8 mouse cellular contexts compared by ENCODE assay signal in genomic region chr1:152766032-152766772, GRCm38 (mm10). TPM values are rescaled to one million over a fixed set of nuclear protein-coding genes. Genes with fewer than 3 reads are reported as not detected.
DNase-seq lines count a peak whose midpoint lies in the region; ATAC-seq and TF ChIP-seq lines count a peak whose summit lies in the region.

TSS of gene Rgl1 (minus strand) at chr1:152766351.
TSS of gene Arpc5 (plus strand) at chr1:152766542.

- TF ChIP-seq CTCF in Patski (IDR thresholded peaks at IDR 0.05) = no peak

- POLR2A ChIA-PET in Patski (lab: Charles Lee) = interaction anchor here (0.5 to 0.6 kb wide), 2 partner anchors 333 to 568 kb away, joined by 3 to 8 read pairs; no protein-coding TSS in a partner anchor

- in situ Hi-C loops in Patski (cut with MboI; ENCODE audit: low pct_unique_long_range_greater_than_20kb) = no loop called here

- H3K27ac ChIP-seq in hindbrain, embryonic 13.5 days = peak within 1 kb of the TSS; percentile 94

- peak; percentile 97 for ATAC-seq in Patski
- peak; percentile 97 for ATAC-seq in hindbrain, embryonic 13.5 days (ENCODE audit: low FRiP score)

- no peaks in the 10 kb centered on the region for H3K9me3 ChIP-seq in hindbrain, embryonic 13.5 days

- peaks cover 15% of the 10 kb centered on the region for H3K36me3 ChIP-seq in hindbrain, embryonic 13.5 days

- under 1% methylated on average over 85 of the region's 86 CpGs for WGBS in hindbrain, embryonic 13.5 days

- H3K4me3 ChIP-seq in hindbrain, embryonic 13.5 days = peak within 1 kb of the TSS; percentile 99

- CTCF ChIA-PET in Patski (lab: Charles Lee) = interaction anchor here (3.7 kb wide), 1 partner anchor 245 kb away, joined by 14 read pairs; no protein-coding TSS in a partner anchor

- peaks cover 19% of the 10 kb centered on the region for H3K4me1 ChIP-seq in hindbrain, embryonic 13.5 days (replicated peaks)

- H3K9ac ChIP-seq in hindbrain, embryonic 13.5 days = peak within 1 kb of the TSS; percentile 98

- H3K27me3 ChIP-seq in Patski = no peaks in the 10 kb centered on the region
- peaks cover 8% of the 10 kb centered on the region; the same call in 1 of the 2 replicates for H3K27me3 ChIP-seq in hindbrain, embryonic 13.5 days

- peak within 1 kb of the TSS; percentile 77 for H3K4me2 ChIP-seq in hindbrain, embryonic 13.5 days

- DNase-seq in Patski (ENCODE audit: low read depth, low spot score) = peak; percentile 79
- peak; percentile 99 for DNase-seq in cerebellum, postnatal 14 days
- DNase-seq in frontal cortex, postnatal 14 days (ENCODE audit: low spot score in 2 of 2) = peak; percentile 93 to 94
- peak; percentile 92 to 95 for DNase-seq in layer of hippocampus, postnatal 25 days (ENCODE audit: extremely low spot score in 1 of 2, low spot score in 1 of 2)
- DNase-seq in lung, postnatal 25 days (ENCODE audit: low spot score) = peak; percentile 98
- DNase-seq in retina, embryonic 14.5 days (ENCODE audit: low spot score) = peak; percentile 96
- DNase-seq in thymus, postnatal 4 days = peak; percentile 98

RNA-seq across cellular contexts. Expression of gene Rgl1, which starts in this region (rescaled TPM):
- 51.6 TPM for polyA plus RNA-seq in Patski (2021)
- 19.8 and 24.0 TPM in 2 replicates for polyA plus RNA-seq in hindbrain, embryonic 13.5 days (2015; fragmentation: Nextera tagmentation; extraction: Ambion mirVana)
- total RNA-seq in layer of hippocampus, postnatal 25 days (2021) = 100 to 1,000 TPM; 109 to 111 TPM

RNA-seq across cellular contexts. Expression of gene Arpc5, which starts in this region (rescaled TPM):
- polyA plus RNA-seq in Patski (2021) = 127 TPM
- 343 and 364 TPM in 2 replicates for polyA plus RNA-seq in hindbrain, embryonic 13.5 days (2015; fragmentation: Nextera tagmentation; extraction: Ambion mirVana)
- 100 to 1,000 TPM; 219 to 220 TPM for total RNA-seq in layer of hippocampus, postnatal 25 days (2021)

Comparison
In these comparisons a context has a peak if more than half of its experiments do, and no peak if none do; other contexts are left out.
1. Peak in every context shown above with its lines: DNase-seq, ATAC-seq, H3K4me3 ChIP-seq and H3K27ac ChIP-seq.